ENCODE assay signal across 8 mouse cellular contexts in genomic region chr7:45621443-45621842, GRCm38 (mm10). TPM values are rescaled to one million over a fixed set of nuclear protein-coding genes. Genes with fewer than 3 reads are reported as not detected.
DNase-seq lines count a peak whose midpoint lies in the region.

Gene Izumo1, plus strand, starts transcription at chr7:45621811.

- peak; percentile 48 to 51 for DNase-seq in cerebellum, postnatal 10 days
- no peak for DNase-seq in cerebellum, adult 18-20 months
- peak; percentile 40 for DNase-seq in thymus, postnatal 0 days (ENCODE audit: low spot score)
- DNase-seq in thymus, postnatal 25 days, result no peak
- DNase-seq in heart, postnatal 4 days, result peak; percentile 71
- no peak for DNase-seq in urinary bladder, postnatal 25 days (ENCODE audit: low spot score)
- DNase-seq in left cerebral cortex, postnatal 36 days (ENCODE audit: low spot score in 2 of 2), result no peak
- no peak for DNase-seq in thymus, postnatal 14 days

- intact Hi-C loops in left cerebral cortex, postnatal 36 days (cut with DNase I), result no loop called here

RNA-seq across cellular contexts. Expression of gene Izumo1, which starts in this region (rescaled TPM):
- polyA plus RNA-seq in thymus, postnatal 0 days (2015; fragmentation: Nextera tagmentation; extraction: Ambion mirVana), result 0.08 and 0.16 TPM in 2 replicates
- total RNA-seq in heart, postnatal 4 days (2021), result under 1 TPM; 0.56 to 0.60 TPM
- not detected for total RNA-seq in left cerebral cortex, postnatal 36 days (2021)

Comparison
In these comparisons a context has a peak if more than half of its experiments do, and no peak if none do; other contexts are left out.
1. DNase-seq: peak in cerebellum, postnatal 10 days (2 of 2); none in cerebellum, adult 18-20 months (0 of 2), thymus, postnatal 25 days (single experiment), urinary bladder, postnatal 25 days (single experiment), left cerebral cortex, postnatal 36 days (0 of 2) and thymus, postnatal 14 days (single experiment).
2. Peak in DNase-seq in thymus, postnatal 0 days; RNA of the gene not detected or under 1 TPM.
3. Peak in DNase-seq in heart, postnatal 4 days; RNA of the gene not detected or under 1 TPM.